Mouse (Mus musculus) colon, adult 2 months (tissue): ENCODE results near the gene Ttc29. TPM values are rescaled to one million over a fixed set of nuclear protein-coding genes. Genes with fewer than 3 reads are reported as not detected.

ENCODE experiments used
- polyA plus RNA-seq: library from polyadenylated mRNA; depleted of rRNA; stranded (reverse); fragments of >200 nt; gene quantifications from 2 replicates; pipeline ENCODE4 v1.2.3, GENCODE M21; 2012; rRNA removed

The Ttc29 gene
- polyA plus RNA-seq = not detected in 2 replicates

DNA sequence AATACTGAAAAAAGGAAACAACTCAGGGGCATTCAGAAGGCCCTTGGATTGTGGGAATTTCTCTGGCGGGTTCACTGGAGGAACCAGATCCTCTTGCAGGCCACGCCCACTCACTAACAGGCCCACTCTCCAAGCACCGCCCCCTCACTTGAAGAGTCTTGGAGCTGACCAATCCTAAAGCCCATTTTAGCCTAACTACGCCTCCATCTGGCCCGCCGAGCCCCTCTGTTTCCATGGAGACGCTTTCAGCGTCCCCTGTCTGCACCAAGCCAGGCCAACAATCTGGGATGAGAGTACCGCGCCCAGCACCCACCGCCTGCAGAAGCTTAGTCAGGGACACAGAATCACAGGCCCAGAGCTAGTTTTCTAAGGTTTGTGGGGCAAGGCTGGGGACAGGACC, at the start of gene Ttc29:
Gene Ttc29 (plus strand): TSS at position 224 of the 400 bp plus-strand sequence.

DNA sequence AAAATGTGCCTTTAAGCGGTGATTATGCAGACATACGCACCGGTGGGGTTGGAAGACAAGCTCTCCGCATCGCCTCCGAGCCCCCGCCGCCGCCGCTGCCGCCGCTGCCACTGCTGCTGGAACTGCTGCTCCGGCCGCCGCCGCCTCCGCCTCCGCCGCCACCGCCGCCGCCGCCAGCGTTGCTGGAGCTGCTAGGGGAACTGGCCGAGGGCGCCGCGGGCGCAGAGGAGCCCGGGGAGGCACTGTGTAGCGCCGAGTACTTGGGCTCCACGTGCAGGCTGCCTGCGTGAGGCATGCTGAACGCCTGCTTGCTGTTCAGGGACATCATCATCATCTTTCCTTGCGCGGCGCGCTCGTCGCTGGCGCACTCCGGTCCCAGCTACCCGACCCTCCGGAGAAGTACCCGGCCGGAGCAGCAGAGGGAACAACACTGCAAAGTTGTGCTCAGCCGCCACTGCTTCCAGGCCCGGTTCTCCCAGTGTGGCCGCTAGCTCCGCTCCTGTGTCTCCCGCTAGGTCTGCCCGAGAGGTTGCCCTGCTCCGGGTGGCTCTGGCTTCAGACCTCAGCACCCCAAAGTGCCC, 223.1 kb downstream of the Ttc29 start, which contains the start of gene Pou4f2:
Gene Pou4f2 (minus strand): TSS at position 575 of the 581 bp plus-strand sequence.

Other genes starting within 250 kb of the Ttc29 start
- gene Pou4f2, start 223.3 kb downstream of the Ttc29 start, polyA plus RNA-seq = not detected in 2 replicates